ENCODE assay signal across 8 mouse cellular contexts in genomic region chr8:111642496-111642895, GRCm38 (mm10). TPM values are rescaled to one million over a fixed set of nuclear protein-coding genes. Genes with fewer than 3 reads are reported as not detected.
DNase-seq lines count a peak whose midpoint lies in the region; ATAC-seq and TF ChIP-seq lines count a peak whose summit lies in the region.

No protein-coding gene starts in this region.

- H3K4me2 ChIP-seq in neural tube, embryonic 11.5 days (ENCODE audit: low read depth) = peak overlapping the region; percentile 54
- peak overlapping the region; percentile 67 for H3K4me2 ChIP-seq in embryonic facial prominence, embryonic 13.5 days
- H3K4me2 ChIP-seq in hindbrain, embryonic 14.5 days (replicated peaks) = peak overlapping the region; percentile 56
- peak overlapping the region; percentile 97 for H3K4me2 ChIP-seq in liver, postnatal 0 days (ENCODE audit: low read depth, low read length)

- DNase-seq in neural tube, embryonic 11.5 days (ENCODE audit: low spot score) = no peak
- DNase-seq in neural tube, embryonic 10.5 days (ENCODE audit: extremely low spot score, low spot score) = no peak
- DNase-seq in hindbrain, embryonic 14.5 days (ENCODE audit: low spot score) = no peak
- peak; percentile 46 for DNase-seq in liver, postnatal 0 days
- DNase-seq in yolk sac, embryonic 10.5 days (ENCODE audit: low spot score) = peak; percentile 73
- DNase-seq in right cerebral cortex, adult 18-20 months = no peak
- no peak for DNase-seq in urinary bladder, postnatal 25 days (ENCODE audit: low spot score)

- H3K9me3 ChIP-seq in neural tube, embryonic 11.5 days (ENCODE audit: control insufficient read depth, low read length) = no peaks in the 10 kb centered on the region
- H3K9me3 ChIP-seq in embryonic facial prominence, embryonic 13.5 days = no peaks in the 10 kb centered on the region
- H3K9me3 ChIP-seq in hindbrain, embryonic 14.5 days (ENCODE audit: control insufficient read depth, low read length) = no peaks in the 10 kb centered on the region
- H3K9me3 ChIP-seq in liver, postnatal 0 days (ENCODE audit: low read length) = no peaks in the 10 kb centered on the region

- peak overlapping the region; percentile 85 for H3K4me3 ChIP-seq in neural tube, embryonic 11.5 days (ENCODE audit: low read depth, low read length)
- peak overlapping the region; percentile 82 for H3K4me3 ChIP-seq in embryonic facial prominence, embryonic 13.5 days
- peak overlapping the region; percentile 80 for H3K4me3 ChIP-seq in hindbrain, embryonic 14.5 days (replicated peaks; ENCODE audit: low read length)
- H3K4me3 ChIP-seq in liver, postnatal 0 days (ENCODE audit: low read depth, low read length) = peak overlapping the region; percentile 85

- TF ChIP-seq CTCF in liver, postnatal 0 days (IDR thresholded peaks at IDR 0.05; ENCODE audit: low read depth) = no peak

- 71% methylated on average over 5 of the region's 5 CpGs for WGBS in neural tube, embryonic 11.5 days
- 62% methylated on average over 5 of the region's 5 CpGs for WGBS in embryonic facial prominence, embryonic 13.5 days
- 75% methylated on average over 5 of the region's 5 CpGs for WGBS in hindbrain, embryonic 14.5 days
- 4% methylated on average over 5 of the region's 5 CpGs for WGBS in liver, postnatal 0 days (ENCODE audit: insufficient replicate concordance)

- H3K36me3 ChIP-seq in neural tube, embryonic 11.5 days (ENCODE audit: control insufficient read depth, insufficient read depth, low read length) = no peaks in the 10 kb centered on the region
- no peaks in the 10 kb centered on the region for H3K36me3 ChIP-seq in embryonic facial prominence, embryonic 13.5 days
- H3K36me3 ChIP-seq in hindbrain, embryonic 14.5 days (replicated peaks; ENCODE audit: control insufficient read depth, insufficient read depth) = no peaks in the 10 kb centered on the region
- no peaks in the 10 kb centered on the region for H3K36me3 ChIP-seq in liver, postnatal 0 days (replicated peaks; ENCODE audit: insufficient read depth, low read length)

- H3K27ac ChIP-seq in neural tube, embryonic 11.5 days (ENCODE audit: low read depth, low read length) = no peak overlapping the region
- H3K27ac ChIP-seq in embryonic facial prominence, embryonic 13.5 days = peak overlapping the region; percentile 96
- H3K27ac ChIP-seq in hindbrain, embryonic 14.5 days = 0 out of 2 replicates have a peak overlapping the region, but pooled peaks have one; percentile 47
- peak overlapping the region; percentile 99 for H3K27ac ChIP-seq in liver, postnatal 0 days (ENCODE audit: low read depth)

- H3K27me3 ChIP-seq in neural tube, embryonic 11.5 days (ENCODE audit: control insufficient read depth, insufficient read depth, low read length) = no peaks in the 10 kb centered on the region
- H3K27me3 ChIP-seq in embryonic facial prominence, embryonic 13.5 days = no peaks in the 10 kb centered on the region
- no peaks in the 10 kb centered on the region for H3K27me3 ChIP-seq in hindbrain, embryonic 14.5 days (ENCODE audit: control insufficient read depth, insufficient read depth, low read length)
- no peaks in the 10 kb centered on the region for H3K27me3 ChIP-seq in liver, postnatal 0 days (ENCODE audit: insufficient read depth, low read length)

- ATAC-seq in neural tube, embryonic 11.5 days (ENCODE audit: insufficient read depth, low FRiP score, low TSS enrichment) = no peak
- no peak for ATAC-seq in embryonic facial prominence, embryonic 13.5 days (ENCODE audit: insufficient number of reproducible peaks, insufficient read depth, low FRiP score, low TSS enrichment, low read depth)
- ATAC-seq in hindbrain, embryonic 14.5 days (ENCODE audit: low FRiP score) = no peak
- ATAC-seq in liver, postnatal 0 days = no peak

- H3K9ac ChIP-seq in neural tube, embryonic 11.5 days (ENCODE audit: low read length) = peak overlapping the region; percentile 92
- peak overlapping the region; percentile 90 for H3K9ac ChIP-seq in embryonic facial prominence, embryonic 13.5 days
- H3K9ac ChIP-seq in hindbrain, embryonic 14.5 days = peak overlapping the region; percentile 83
- H3K9ac ChIP-seq in liver, postnatal 0 days (replicated peaks) = peak overlapping the region; percentile 95

- peak; percentile 83 for TF ChIP-seq EP300 in liver, postnatal 0 days (IDR thresholded peaks at IDR 0.05; ENCODE audit: low read depth)

- no peaks in the 10 kb centered on the region for H3K4me1 ChIP-seq in neural tube, embryonic 11.5 days (ENCODE audit: control insufficient read depth, insufficient read depth, low read length)
- H3K4me1 ChIP-seq in embryonic facial prominence, embryonic 13.5 days = peaks cover 10% of the 10 kb centered on the region
- H3K4me1 ChIP-seq in hindbrain, embryonic 14.5 days (replicated peaks; ENCODE audit: control insufficient read depth, insufficient read depth, low read length) = peaks cover 5% of the 10 kb centered on the region
- H3K4me1 ChIP-seq in liver, postnatal 0 days (ENCODE audit: insufficient read depth) = peaks cover 15% of the 10 kb centered on the region

RNA-seq across cellular contexts. Expression of gene Zfp1, which starts 0.7 kb away (rescaled TPM):
- 22.3 and 22.7 TPM in 2 replicates for polyA plus RNA-seq in neural tube, embryonic 11.5 days (2014; fragmentation: Nextera tagmentation; extraction: Ambion mirVana)
- polyA plus RNA-seq in embryonic facial prominence, embryonic 13.5 days (2015; fragmentation: Nextera tagmentation; extraction: Ambion mirVana) = 29.6 and 30.2 TPM in 2 replicates
- 27.5 and 28.3 TPM in 2 replicates for polyA plus RNA-seq in hindbrain, embryonic 14.5 days (2014; fragmentation: Nextera tagmentation; extraction: Ambion mirVana)
- 3.8 and 4.0 TPM in 2 replicates for polyA plus RNA-seq in liver, postnatal 0 days (2015; fragmentation: Nextera tagmentation; extraction: Ambion mirVana)

RNA-seq across cellular contexts. Expression of gene Ldhd, which starts 12.3 kb away (rescaled TPM):
- 0.15 and 0.21 TPM in 2 replicates for polyA plus RNA-seq in neural tube, embryonic 11.5 days (2014; fragmentation: Nextera tagmentation; extraction: Ambion mirVana)
- polyA plus RNA-seq in embryonic facial prominence, embryonic 13.5 days (2015; fragmentation: Nextera tagmentation; extraction: Ambion mirVana) = 0.41 and 0.44 TPM in 2 replicates
- polyA plus RNA-seq in hindbrain, embryonic 14.5 days (2014; fragmentation: Nextera tagmentation; extraction: Ambion mirVana) = 0.56 and 0.60 TPM in 2 replicates
- 0.85 and 1.1 TPM in 2 replicates for polyA plus RNA-seq in liver, postnatal 0 days (2015; fragmentation: Nextera tagmentation; extraction: Ambion mirVana)

RNA-seq across cellular contexts. Expression of gene Ctrb1, which starts 48.3 kb away (rescaled TPM):
- not detected in 2 replicates for polyA plus RNA-seq in neural tube, embryonic 11.5 days (2014; fragmentation: Nextera tagmentation; extraction: Ambion mirVana)
- polyA plus RNA-seq in embryonic facial prominence, embryonic 13.5 days (2015; fragmentation: Nextera tagmentation; extraction: Ambion mirVana) = 1.2 TPM in 1 of 2 replicates, not detected in the other
- not detected in 2 replicates for polyA plus RNA-seq in hindbrain, embryonic 14.5 days (2014; fragmentation: Nextera tagmentation; extraction: Ambion mirVana)
- 0.13 and 38.9 TPM in 2 replicates for polyA plus RNA-seq in liver, postnatal 0 days (2015; fragmentation: Nextera tagmentation; extraction: Ambion mirVana)

Comparison
In these comparisons a context has a peak if more than half of its experiments do, and no peak if none do; other contexts are left out.
1. DNase-seq: peak in liver, postnatal 0 days (single experiment) and yolk sac, embryonic 10.5 days (single experiment); none in neural tube, embryonic 11.5 days (single experiment), neural tube, embryonic 10.5 days (single experiment), hindbrain, embryonic 14.5 days (single experiment), right cerebral cortex, adult 18-20 months (single experiment) and urinary bladder, postnatal 25 days (single experiment).
2. Peak in every context shown above with its lines, with median percentiles within 50 percentile points of each other: H3K4me2 ChIP-seq, H3K4me3 ChIP-seq and H3K9ac ChIP-seq.